Mouse (Mus musculus): Measurements from ENCODE around the gene Agr2.

GRCm38 (mm10) chr12:36013216-36013910 lies 20.7 kb downstream of the Agr2 start:
- TF ChIP-seq POLR2A (IDR thresholded peaks at IDR 0.05; ENCODE audit: control insufficient read depth, extremely low read depth, insufficient read depth, low read length, poor library complexity) (no peak), CTCF (IDR thresholded peaks at IDR 0.05; ENCODE audit: borderline replicate concordance, control insufficient read depth, extremely low read depth, insufficient read depth, low read length, poor library complexity) (no peak)
